Mouse (Mus musculus) hindbrain, embryonic 13.5 days (tissue): ENCODE results near the gene Ccdc148. TPM values are rescaled to one million over a fixed set of nuclear protein-coding genes. Genes with fewer than 3 reads are reported as not detected.

Source experiments
- ATAC-seq: fragments of 200-750 bp; cut with Nextera tagmentation; 2 replicates; pipeline ENCODE4 v1.8.0; 2017; ENCODE audit warnings: moderate TSS enrichment; ENCODE audit not compliant: low FRiP score
- H3K27ac ChIP-seq: fragments of 300-500 bp; sonication (generic); 2 replicates; pipeline ENCODE4 v1.5.1; 2015; ENCODE audit warnings: inconsistent platforms, mild to moderate bottlenecking, moderate library complexity
- H3K27me3 ChIP-seq: fragments of 300-500 bp; sonication (generic); 2 replicates; pipeline ENCODE4 v1.6.1; 2015; ENCODE audit warnings: mild to moderate bottlenecking, inconsistent platforms
- H3K36me3 ChIP-seq: fragments of 300-500 bp; sonication (generic); 2 replicates; pipeline ENCODE4 v1.6.1; 2015; ENCODE audit warnings: mild to moderate bottlenecking, inconsistent platforms
- H3K4me1 ChIP-seq: fragments of 300-500 bp; sonication (generic); replicated peaks from 2 replicates; pipeline ENCODE4 v1.6.1; 2015; ENCODE audit warnings: inconsistent platforms
- H3K4me2 ChIP-seq: fragments of 300-500 bp; sonication (generic); 2 replicates; pipeline ENCODE4 v1.6.1; 2015; ENCODE audit warnings: inconsistent platforms, mild to moderate bottlenecking, moderate library complexity
- H3K4me3 ChIP-seq: fragments of 300-500 bp; sonication (generic); 2 replicates; pipeline ENCODE4 v1.5.1; 2015; ENCODE audit warnings: mild to moderate bottlenecking, inconsistent platforms
- H3K9ac ChIP-seq: fragments of 300-500 bp; sonication (generic); 2 replicates; pipeline ENCODE4 v1.6.1; 2015; ENCODE audit warnings: mild to moderate bottlenecking, inconsistent platforms
- H3K9me3 ChIP-seq: fragments of 300-500 bp; sonication (generic); 2 replicates; pipeline ENCODE4 v1.6.1; 2016; ENCODE audit warnings: inconsistent platforms
- WGBS: fragments of 180-500 bp; shearing (Covaris S2); methylation state at CpG from one replicate; pipeline ENCODE4 v1.1.7; 2015; 5-methylcytosine and 5-hydroxymethylcytosine counted together
- polyA plus RNA-seq: library from polyadenylated mRNA; unstranded; fragments of >200 nt; fragmentation: Nextera tagmentation; extraction: Ambion mirVana; gene quantifications from 2 replicates; pipeline ENCODE4 v1.2.1, GENCODE M21; 2015

The Ccdc148 gene
- polyA plus RNA-seq, 1 experiment from 2014 or later, result 4.3 TPM

DNA sequence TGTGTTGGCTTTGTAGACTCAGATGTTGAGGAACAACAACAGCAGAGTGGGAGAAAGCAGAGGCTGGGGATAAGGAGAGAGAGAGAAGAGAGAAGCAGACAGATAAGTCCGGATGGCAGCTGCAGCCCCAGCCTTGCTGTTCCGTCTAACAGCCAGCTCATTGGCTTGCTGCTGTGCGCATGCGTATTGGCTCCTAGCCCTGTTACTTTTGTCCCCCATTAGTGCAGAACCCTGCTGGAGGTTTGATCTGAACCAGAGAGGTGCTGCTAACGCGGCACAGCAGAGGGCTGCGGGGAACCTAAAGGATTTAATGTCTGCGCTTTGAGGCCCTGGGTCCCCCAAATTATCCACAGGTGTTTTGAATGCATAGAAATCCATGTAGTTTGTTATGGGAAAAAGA is 373.8 kb downstream of the Ccdc148 start:
- 65% methylated on average over 8 of the region's 8 CpGs for WGBS
- Histone ChIP-seq H3K4me2 (no peak overlapping the region), H3K4me1 (no peaks in the 10 kb centered on the region), H3K9me3 (no peaks in the 10 kb centered on the region), H3K9ac (no peak overlapping the region), H3K4me3 (no peak overlapping the region), H3K27ac (no peak overlapping the region), H3K36me3 (no peaks in the 10 kb centered on the region), H3K27me3 (no peaks in the 10 kb centered on the region)
- no peak for ATAC-seq

DNA sequence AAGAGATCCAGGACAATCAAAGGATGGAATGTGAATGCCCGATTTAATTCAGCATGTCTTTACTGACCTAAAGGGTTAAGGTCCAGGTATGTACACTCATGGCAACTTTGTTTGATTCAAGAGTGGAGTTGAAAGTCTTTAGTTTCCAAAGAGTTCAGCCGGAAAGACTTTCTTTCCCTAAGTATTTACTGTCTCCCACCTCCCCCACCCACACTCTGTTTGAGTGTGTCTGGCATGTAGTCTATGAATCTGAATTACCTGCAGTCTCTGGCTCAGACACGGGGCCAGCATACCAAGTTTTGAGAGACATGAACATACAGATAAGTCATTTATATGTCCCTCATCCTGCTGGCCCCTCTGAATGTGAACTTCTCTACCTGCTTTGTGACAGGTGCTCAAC is 374.3 kb downstream of the Ccdc148 start:
- Histone ChIP-seq H3K36me3 (no peaks in the 10 kb centered on the region), H3K4me1 (no peaks in the 10 kb centered on the region), H3K27me3 (no peaks in the 10 kb centered on the region), H3K27ac (no peak overlapping the region), H3K9ac (no peak overlapping the region), H3K4me2 (no peak overlapping the region), H3K9me3 (no peaks in the 10 kb centered on the region), H3K4me3 (no peak overlapping the region)
- WGBS, result 86% methylated on average over 3 of the region's 3 CpGs
- no peak for ATAC-seq

DNA sequence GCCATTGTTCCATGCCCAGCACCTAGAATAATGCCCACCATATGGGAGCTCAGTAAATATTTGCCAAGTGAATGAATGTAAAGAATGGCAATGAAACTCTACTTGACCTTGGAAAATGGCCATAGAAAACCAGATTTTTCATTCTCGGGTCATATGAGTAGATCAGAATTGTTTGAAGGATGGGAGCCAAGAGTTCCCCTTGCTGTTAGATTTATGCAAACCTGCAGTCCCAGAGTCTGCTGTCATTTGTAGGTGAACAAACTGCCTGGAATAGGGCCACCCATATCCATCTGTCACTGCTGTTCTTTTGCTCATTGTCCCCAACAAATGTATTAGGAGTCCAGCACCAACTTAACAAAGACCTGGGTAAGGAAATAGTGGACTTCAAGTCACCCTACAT is 377.0 kb downstream of the Ccdc148 start:
- Histone ChIP-seq H3K27ac (no peak overlapping the region), H3K27me3 (no peaks in the 10 kb centered on the region), H3K9me3 (no peaks in the 10 kb centered on the region), H3K9ac (no peak overlapping the region), H3K4me1 (no peaks in the 10 kb centered on the region), H3K36me3 (no peaks in the 10 kb centered on the region), H3K4me2 (no peak overlapping the region), H3K4me3 (no peak overlapping the region)
- WGBS, result 51% methylated on average over 1 of the region's 1 CpGs
- no peak for ATAC-seq

DNA sequence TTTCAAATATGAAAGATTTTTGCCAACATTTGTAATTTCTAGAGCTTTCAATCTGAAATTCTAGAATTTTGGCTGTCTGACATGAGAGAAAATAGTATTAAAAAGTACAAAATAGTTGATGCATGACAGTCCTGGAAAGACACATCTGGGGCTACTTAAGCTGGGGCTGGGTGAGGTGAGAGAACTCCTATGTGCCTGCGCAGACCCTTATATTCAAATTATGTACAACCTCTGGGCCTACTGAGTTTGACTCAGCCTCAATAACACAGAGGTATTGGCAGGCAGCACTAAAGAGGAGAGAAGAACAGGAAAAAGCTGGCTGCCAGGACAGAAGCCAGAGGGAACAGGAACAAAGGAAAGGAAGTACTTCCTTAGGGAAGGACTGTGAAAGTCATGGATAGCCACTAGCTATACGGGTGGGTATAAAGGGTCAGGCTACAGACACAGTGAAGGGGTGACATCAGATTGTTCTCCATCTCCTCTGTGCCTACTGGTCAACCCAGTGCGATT is 381.4 kb downstream of the Ccdc148 start:
- Histone ChIP-seq H3K9ac (no peak overlapping the region), H3K27ac (no peak overlapping the region), H3K4me3 (no peak overlapping the region), H3K27me3 (no peaks in the 10 kb centered on the region), H3K9me3 (no peaks in the 10 kb centered on the region), H3K4me1 (peaks cover 3% of the 10 kb centered on the region; the same call in 1 of the 2 replicates), H3K4me2 (no peak overlapping the region), H3K36me3 (no peaks in the 10 kb centered on the region)
- no peak for ATAC-seq
- 93% methylated on average over 3 of the region's 3 CpGs for WGBS

DNA sequence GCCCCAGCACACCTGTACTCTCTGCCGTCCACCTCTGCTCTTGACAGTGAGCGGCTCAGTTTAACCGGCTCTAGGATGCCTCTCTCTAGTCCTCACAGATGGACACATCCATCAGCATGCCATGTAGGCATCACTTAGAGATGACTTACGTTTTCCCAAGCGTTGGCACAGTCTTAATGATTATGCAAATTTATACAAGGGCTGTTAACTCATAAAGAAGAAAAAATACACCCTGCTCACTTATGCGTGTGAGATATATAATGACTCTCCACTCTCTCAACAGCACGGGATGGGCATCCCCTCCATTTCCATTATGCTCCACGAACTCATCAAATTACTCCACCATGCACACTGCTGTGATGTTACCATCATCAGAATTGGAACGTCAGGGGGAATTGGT is 386.6 kb downstream of the Ccdc148 start:
- peak; percentile 88 for ATAC-seq
- Histone ChIP-seq H3K36me3 (no peaks in the 10 kb centered on the region), H3K27me3 (no peaks in the 10 kb centered on the region), H3K9me3 (no peaks in the 10 kb centered on the region), H3K4me1 (peaks cover 5% of the 10 kb centered on the region; the same call in 1 of the 2 replicates), H3K9ac (no peak overlapping the region), H3K27ac (no peak overlapping the region; the same call in 1 of the 2 replicates), H3K4me2 (no peak overlapping the region), H3K4me3 (no peak overlapping the region)
- WGBS, result 60% methylated on average over 9 of the region's 9 CpGs

Other genes starting within 250 kb of the Ccdc148 start
- gene Pkp4, start 167 bp upstream of the Ccdc148 start, polyA plus RNA-seq, result 18.3 and 19.2 TPM in 2 replicates